Mouse (Mus musculus) testis, adult 2 months (tissue): ENCODE data around the gene Stard9. TPM values are rescaled to one million over a fixed set of nuclear protein-coding genes. Genes with fewer than 3 reads are reported as not detected.
"Not testable (repeated sequence)": the region's sequence is repeated elsewhere in the genome, so short reads cannot be mapped to it uniquely, and the experiment has no call there.

Source experiments
- H3K27ac ChIP-seq: fragments of 200-500 bp; 2 replicates; pipeline ENCODE4 v1.5.1; 2012; ENCODE audit warnings: low read depth, low read length; ENCODE audit not compliant: control insufficient read depth, insufficient read depth
- H3K27me3 ChIP-seq: fragments of 200-500 bp; 2 replicates; pipeline ENCODE4 v1.6.1; 2012; ENCODE audit warnings: mild to moderate bottlenecking, low read length, moderate library complexity; ENCODE audit not compliant: control insufficient read depth, insufficient read depth
- H3K36me3 ChIP-seq: fragments of 200-500 bp; 2 replicates; pipeline ENCODE4 v1.6.1; 2012; ENCODE audit warnings: mild to moderate bottlenecking, low read length; ENCODE audit not compliant: control insufficient read depth, insufficient read depth
- H3K4me1 ChIP-seq: fragments of 200-500 bp; 2 replicates; pipeline ENCODE4 v1.6.1; 2012; ENCODE audit warnings: low read length; ENCODE audit not compliant: control insufficient read depth, insufficient read depth
- H3K4me3 ChIP-seq: fragments of 200-500 bp; 2 replicates; pipeline ENCODE4 v1.5.1; 2012; ENCODE audit warnings: low read depth, mild to moderate bottlenecking, low read length, moderate library complexity, mixed read lengths; ENCODE audit not compliant: control insufficient read depth
- CTCF ChIP-seq: fragments of 200-500 bp; IDR thresholded peaks from 2 replicates; pipeline ENCODE4 v1.5.1; 2012; ENCODE audit warnings: low read depth, mild to moderate bottlenecking, inconsistent platforms, low read length, moderate library complexity; ENCODE audit not compliant: control insufficient read depth, insufficient read depth, insufficient replicate concordance
- POLR2A ChIP-seq: fragments of 200-500 bp; IDR thresholded peaks from 2 replicates; pipeline ENCODE4 v1.6.1; 2012; ENCODE audit warnings: low read depth, mild to moderate bottlenecking, inconsistent platforms, low read length, moderate library complexity; ENCODE audit not compliant: control insufficient read depth
- polyA plus RNA-seq: library from polyadenylated mRNA; depleted of rRNA; stranded (reverse); fragments of >200 nt; gene quantifications from 2 replicates; pipeline ENCODE4 v1.2.3, GENCODE M21; 2012

Gene Stard9
- polyA plus RNA-seq, 1 experiment, result 26.9 TPM

DNA sequence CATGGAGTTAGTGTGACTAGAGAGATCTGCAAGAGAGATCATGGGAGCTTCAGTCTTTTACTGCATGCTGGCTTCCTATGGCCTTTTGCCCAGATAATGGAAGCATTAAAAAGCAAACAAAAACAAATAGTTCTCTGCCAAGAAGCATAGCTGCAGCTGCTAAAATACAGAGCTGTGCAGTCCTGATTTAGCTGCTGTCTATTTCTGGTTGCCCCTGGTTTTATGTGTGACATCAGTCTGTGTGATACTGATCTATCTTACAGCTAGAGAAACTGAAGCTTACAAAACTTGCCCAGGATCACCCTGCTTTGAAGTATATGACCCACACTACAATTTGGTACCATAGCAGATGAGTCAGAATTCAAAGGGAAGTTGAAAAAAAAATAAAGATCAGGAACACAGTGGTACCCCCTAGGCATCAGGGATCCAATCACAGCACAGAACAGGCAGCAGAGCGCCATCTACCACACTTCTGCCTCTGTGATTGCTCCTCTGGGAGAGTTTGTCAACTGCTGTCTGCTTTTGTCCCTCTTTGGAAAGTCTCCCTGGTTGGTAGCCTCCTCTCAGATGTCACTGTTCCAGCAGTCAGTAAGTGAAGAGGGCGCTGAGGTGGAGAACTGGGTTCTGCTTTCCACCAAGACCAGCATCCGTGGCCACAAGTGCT, 34.7 kb downstream of the Stard9 start:
- TF ChIP-seq CTCF, result no peak
- TF ChIP-seq POLR2A, result no peak
- no peak overlapping the region for H3K27ac ChIP-seq
- H3K4me1 ChIP-seq, result no peaks in the 10 kb centered on the region
- H3K36me3 ChIP-seq, result no peaks in the 10 kb centered on the region
- no peak overlapping the region for H3K4me3 ChIP-seq
- no peaks in the 10 kb centered on the region for H3K27me3 ChIP-seq

DNA sequence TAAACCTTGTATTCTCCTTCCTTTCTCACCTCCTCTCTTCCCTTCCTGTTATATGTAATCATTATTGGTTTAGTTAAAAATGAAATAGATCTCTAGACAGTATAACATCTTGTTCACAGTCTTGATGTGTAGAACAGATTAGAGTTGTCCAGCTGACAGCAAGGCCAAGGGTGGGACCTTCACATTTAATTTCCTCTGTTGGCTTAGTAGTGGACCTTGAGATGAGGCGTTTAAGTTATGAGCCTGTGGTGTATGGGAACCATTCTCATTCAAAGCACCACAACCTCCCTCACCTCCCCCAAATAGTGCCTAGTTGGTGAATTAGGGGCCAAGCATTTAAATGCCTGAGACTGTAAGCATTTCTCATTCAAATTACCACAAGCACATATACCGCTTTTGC, 38.5 kb downstream of the Stard9 start:
- Histone ChIP-seq H3K4me3 (no peak overlapping the region), H3K27me3 (no peaks in the 10 kb centered on the region), H3K36me3 (no peaks in the 10 kb centered on the region), H3K4me1 (no peaks in the 10 kb centered on the region), H3K27ac (no peak overlapping the region)
- TF ChIP-seq POLR2A (no peak), CTCF (no peak)

DNA sequence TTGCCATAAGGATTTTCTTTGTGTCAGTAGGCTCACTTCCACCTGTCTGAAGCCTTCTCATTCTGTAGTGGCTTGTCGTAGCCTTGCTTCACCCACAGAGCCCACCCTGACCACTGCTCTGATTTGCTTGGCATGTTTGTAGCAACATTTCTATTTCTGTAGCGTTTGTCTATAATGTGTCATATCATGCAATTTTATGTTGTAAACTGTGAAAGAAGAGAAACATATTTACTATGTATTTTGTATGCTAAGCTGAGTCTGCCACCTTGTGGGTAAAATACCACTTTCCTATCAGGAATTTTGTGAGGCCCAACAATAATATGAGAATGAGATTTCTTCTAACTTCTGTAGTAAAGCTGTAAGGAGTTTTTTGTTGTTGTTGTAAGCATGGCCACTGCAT, 41.3 kb downstream of the Stard9 start:
- H3K27ac ChIP-seq, result no peak overlapping the region

GRCm38 (mm10) chr2:120681151-120681550, 52.2 kb downstream of the Stard9 start:
- H3K27me3 ChIP-seq, H3K4me3 ChIP-seq, H3K27ac ChIP-seq, H3K36me3 ChIP-seq, H3K4me1 ChIP-seq: not testable (repeated sequence)

More for the DNA sequence above, 41.3 kb downstream of the Stard9 start:
- TF ChIP-seq POLR2A, result no peak
- no peak for TF ChIP-seq CTCF
- Histone ChIP-seq H3K4me1 (no peaks in the 10 kb centered on the region), H3K36me3 (no peaks in the 10 kb centered on the region), H3K27me3 (no peaks in the 10 kb centered on the region), H3K4me3 (no peak overlapping the region)

GRCm38 (mm10) chr2:120697767-120698166, 68.8 kb downstream of the Stard9 start:
- H3K27ac ChIP-seq, result no peak overlapping the region
- TF ChIP-seq CTCF, result no peak
- TF ChIP-seq POLR2A, result no peak
- no peaks in the 10 kb centered on the region for H3K27me3 ChIP-seq
- no peak overlapping the region for H3K4me3 ChIP-seq
- peaks cover 2% of the 10 kb centered on the region; the same call in 1 of the 2 replicates for H3K4me1 ChIP-seq
- H3K36me3 ChIP-seq, result no peaks in the 10 kb centered on the region

DNA sequence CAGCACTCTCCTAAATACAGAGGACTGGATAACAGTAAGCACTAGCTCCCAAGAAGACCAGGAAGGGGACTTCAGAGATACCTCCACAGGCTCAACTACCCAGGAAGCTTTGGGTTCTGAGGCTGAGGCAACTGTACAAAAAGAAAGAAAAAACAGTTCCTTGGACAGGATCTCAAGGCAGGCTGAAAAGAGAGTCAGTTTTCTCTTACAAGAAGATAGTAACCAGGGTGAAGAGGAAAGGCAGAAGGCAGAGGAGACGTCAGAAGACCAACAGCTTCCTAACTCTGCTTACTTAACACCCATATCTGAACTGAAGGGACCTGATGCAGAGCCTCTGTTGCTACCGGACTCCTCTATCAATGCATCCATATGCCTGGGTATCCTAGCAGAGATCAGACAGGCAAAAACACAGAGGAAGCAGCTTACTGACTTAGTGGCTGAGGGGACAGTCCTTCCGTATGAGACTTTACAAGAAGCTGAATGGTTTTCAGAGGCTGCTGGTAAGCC, 71.5 kb downstream of the Stard9 start:
- Histone ChIP-seq H3K4me3 (no peak overlapping the region), H3K4me1 (no peaks in the 10 kb centered on the region; the same call in 1 of the 2 replicates)

GRCm38 (mm10) chr2:120702675-120703074, 73.8 kb downstream of the Stard9 start:
- TF ChIP-seq CTCF (no peak), POLR2A (no peak)
- Histone ChIP-seq H3K27me3 (no peaks in the 10 kb centered on the region), H3K36me3 (no peaks in the 10 kb centered on the region), H3K4me1 (no peaks in the 10 kb centered on the region), H3K4me3 (no peak overlapping the region), H3K27ac (no peak overlapping the region)

More for the DNA sequence above, 71.5 kb downstream of the Stard9 start:
- TF ChIP-seq POLR2A (no peak), CTCF (no peak)
- H3K36me3 ChIP-seq, result no peaks in the 10 kb centered on the region
- no peak overlapping the region for H3K27ac ChIP-seq
- H3K27me3 ChIP-seq, result no peaks in the 10 kb centered on the region

DNA sequence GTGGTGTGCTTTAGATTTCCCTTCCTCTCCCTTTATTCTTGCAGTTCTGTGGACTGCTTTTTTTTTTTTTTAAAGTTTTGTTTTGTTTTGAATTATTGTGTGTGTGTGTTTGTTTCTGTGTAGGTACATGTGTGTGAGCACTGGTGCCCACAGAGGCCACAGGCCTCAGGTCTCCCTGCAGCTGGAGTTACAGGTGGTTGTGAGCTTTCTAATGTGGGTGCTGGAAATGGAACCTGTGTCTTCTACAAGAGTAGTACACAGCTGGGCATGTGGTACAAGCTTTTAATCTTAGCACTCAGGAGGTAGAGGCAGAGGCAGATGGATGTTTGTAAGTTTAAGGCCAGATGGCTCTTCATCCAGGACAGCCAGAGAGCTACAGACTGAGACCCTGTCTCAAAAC, 78.1 kb downstream of the Stard9 start:
- H3K4me1 ChIP-seq, result no peaks in the 10 kb centered on the region; the same call in 1 of the 2 replicates
- H3K36me3 ChIP-seq, result no peaks in the 10 kb centered on the region
- no peaks in the 10 kb centered on the region for H3K27me3 ChIP-seq
- no peak overlapping the region for H3K27ac ChIP-seq
- no peak overlapping the region for H3K4me3 ChIP-seq
- TF ChIP-seq CTCF (no peak), POLR2A (no peak)
